Mouse (Mus musculus): ENCODE measurements around the gene Nkpd1. TPM values are rescaled to one million over a fixed set of nuclear protein-coding genes. Genes with fewer than 3 reads are reported as not detected.
A peak's percentile ranks its signal among the peaks of the same experiment; 100 is the strongest.

Gene Nkpd1
- polyA plus RNA-seq, 1 experiment from 2014 or later, result not detected

GRCm38 (mm10) chr7:19557982-19558900, 40.6 kb downstream of the Nkpd1 start:
- ATAC-seq, result no peak

GRCm38 (mm10) chr7:19558965-19559364, 41.3 kb downstream of the Nkpd1 start:
- no peak overlapping the region for H3K4me3 ChIP-seq (ENCODE audit: low read depth, low read length)
- H3K9me3 ChIP-seq (ENCODE audit: control insufficient read depth), result no peaks in the 10 kb centered on the region
- no peaks in the 10 kb centered on the region for H3K27me3 ChIP-seq (replicated peaks; ENCODE audit: control insufficient read depth, insufficient read depth, low read length)
- peaks cover 5% of the 10 kb centered on the region; the same call in 1 of the 2 replicates for H3K36me3 ChIP-seq (ENCODE audit: control insufficient read depth, insufficient read depth)
- peaks cover 12% of the 10 kb centered on the region; the same call in 1 of the 2 replicates for H3K4me1 ChIP-seq (replicated peaks; ENCODE audit: control insufficient read depth, insufficient read depth, low read length)
- H3K4me2 ChIP-seq (replicated peaks; ENCODE audit: low read depth), result peak overlapping the region; percentile 27; the same call in 1 of the 2 replicates
- H3K27ac ChIP-seq (ENCODE audit: low read depth, low read length), result no peak overlapping the region
- peak overlapping the region; percentile 7; the same call in 1 of the 2 replicates for H3K9ac ChIP-seq (ENCODE audit: low read depth, low read length)
- 61% methylated on average over 2 of the region's 2 CpGs for WGBS
- TF ChIP-seq CTCF (IDR thresholded peaks at IDR 0.05; ENCODE audit: low read depth), result peak; percentile 68
- ATAC-seq, result no peak

More at GRCm38 (mm10) chr7:19557982-19558900, 40.6 kb downstream of the Nkpd1 start:
- WGBS, result 91% methylated on average over 6 of the region's 6 CpGs
- Histone ChIP-seq H3K9ac (ENCODE audit: low read depth, low read length) (no peak overlapping the region), H3K27ac (ENCODE audit: low read depth, low read length) (peak overlapping the region; percentile 15; the same call in 1 of the 2 replicates), H3K9me3 (ENCODE audit: control insufficient read depth) (no peaks in the 10 kb centered on the region), H3K4me2 (replicated peaks; ENCODE audit: low read depth) (no peak overlapping the region; the same call in 1 of the 2 replicates), H3K4me1 (replicated peaks; ENCODE audit: control insufficient read depth, insufficient read depth, low read length) (peaks cover 12% of the 10 kb centered on the region; the same call in 1 of the 2 replicates), H3K4me3 (ENCODE audit: low read depth, low read length) (no peak overlapping the region), H3K36me3 (ENCODE audit: control insufficient read depth, insufficient read depth) (peaks cover 12% of the 10 kb centered on the region; the same call in 1 of the 2 replicates), H3K27me3 (replicated peaks; ENCODE audit: control insufficient read depth, insufficient read depth, low read length) (no peaks in the 10 kb centered on the region)
- no peak for TF ChIP-seq CTCF (IDR thresholded peaks at IDR 0.05; ENCODE audit: low read depth)

- Histone ChIP-seq H3K27ac (ENCODE audit: low read depth, low read length) (peak overlapping the region; percentile 88), H3K4me3 (ENCODE audit: low read depth, low read length) (peak overlapping the region; percentile 90), H3K4me2 (replicated peaks; ENCODE audit: low read depth) (peak overlapping the region; percentile 96), H3K9ac (ENCODE audit: low read depth, low read length) (peak overlapping the region; percentile 75), H3K27me3 (replicated peaks; ENCODE audit: control insufficient read depth, insufficient read depth, low read length) (no peaks in the 10 kb centered on the region), H3K9me3 (ENCODE audit: control insufficient read depth) (no peaks in the 10 kb centered on the region), H3K4me1 (replicated peaks; ENCODE audit: control insufficient read depth, insufficient read depth, low read length) (peaks cover 12% of the 10 kb centered on the region; the same call in 1 of the 2 replicates), H3K36me3 (ENCODE audit: control insufficient read depth, insufficient read depth) (peaks cover 17% of the 10 kb centered on the region)
- TF ChIP-seq CTCF (IDR thresholded peaks at IDR 0.05; ENCODE audit: low read depth), result no peak
- 9% methylated on average over 11 of the region's 11 CpGs for WGBS
- ATAC-seq, result no peak
Observed at GRCm38 (mm10) chr7:19560491-19561260, 43.0 kb downstream of the Nkpd1 start.

GRCm38 (mm10) chr7:19561431-19561764, 43.8 kb downstream of the Nkpd1 start:
- 2% methylated on average over 11 of the region's 11 CpGs for WGBS
- peaks cover 12% of the 10 kb centered on the region; the same call in 1 of the 2 replicates for H3K4me1 ChIP-seq (replicated peaks; ENCODE audit: control insufficient read depth, insufficient read depth, low read length)
- H3K36me3 ChIP-seq (ENCODE audit: control insufficient read depth, insufficient read depth), result peaks cover 16% of the 10 kb centered on the region
- no peak for TF ChIP-seq CTCF (IDR thresholded peaks at IDR 0.05; ENCODE audit: low read depth)
- peak overlapping the region; percentile 96 for H3K4me2 ChIP-seq (replicated peaks; ENCODE audit: low read depth)
- H3K9ac ChIP-seq (ENCODE audit: low read depth, low read length), result peak overlapping the region; percentile 75
- no peaks in the 10 kb centered on the region for H3K9me3 ChIP-seq (ENCODE audit: control insufficient read depth)
- peak overlapping the region; percentile 90 for H3K4me3 ChIP-seq (ENCODE audit: low read depth, low read length)
- no peaks in the 10 kb centered on the region for H3K27me3 ChIP-seq (replicated peaks; ENCODE audit: control insufficient read depth, insufficient read depth, low read length)
- ATAC-seq, result no peak
- peak overlapping the region; percentile 88 for H3K27ac ChIP-seq (ENCODE audit: low read depth, low read length)

GRCm38 (mm10) chr7:19561765-19562642, 44.4 kb downstream of the Nkpd1 start:
- WGBS, result under 1% methylated on average over 102 of the region's 102 CpGs
- H3K27ac ChIP-seq (ENCODE audit: low read depth, low read length), result peak overlapping the region; percentile 88
- no peak for TF ChIP-seq CTCF (IDR thresholded peaks at IDR 0.05; ENCODE audit: low read depth)

More at GRCm38 (mm10) chr7:19561765-19562642, 44.4 kb downstream of the Nkpd1 start:
- Histone ChIP-seq H3K9ac (ENCODE audit: low read depth, low read length) (peak overlapping the region; percentile 75), H3K4me2 (replicated peaks; ENCODE audit: low read depth) (peak overlapping the region; percentile 96), H3K27me3 (replicated peaks; ENCODE audit: control insufficient read depth, insufficient read depth, low read length) (no peaks in the 10 kb centered on the region), H3K9me3 (ENCODE audit: control insufficient read depth) (no peaks in the 10 kb centered on the region), H3K4me1 (replicated peaks; ENCODE audit: control insufficient read depth, insufficient read depth, low read length) (peaks cover 12% of the 10 kb centered on the region; the same call in 1 of the 2 replicates), H3K36me3 (ENCODE audit: control insufficient read depth, insufficient read depth) (peaks cover 16% of the 10 kb centered on the region), H3K4me3 (ENCODE audit: low read depth, low read length) (peak overlapping the region; percentile 90)
- ATAC-seq, result peak; percentile 87

Measured in intestine, postnatal 0 days (tissue).